Mouse (Mus musculus): ENCODE data around the gene Furin. TPM values are rescaled to one million over a fixed set of nuclear protein-coding genes. Genes with fewer than 3 reads are reported as not detected.

The Furin gene
- polyA plus RNA-seq, 1 experiment, result 35.7 TPM

GRCm38 (mm10) chr7:80365759-80366158, 39.5 kb downstream of the Furin start:
- TF ChIP-seq POLR2A (IDR thresholded peaks at IDR 0.05; ENCODE audit: low read depth, low read length), result no peak
- TF ChIP-seq CTCF (IDR thresholded peaks at IDR 0.05; ENCODE audit: extremely low read depth, insufficient read depth, insufficient read length, insufficient replicate concordance), result no peak
- no peak for DNase-seq (ENCODE audit: low read depth in 1 of 2, low spot score in 2 of 2)
- Histone ChIP-seq H3K4me1 (ENCODE audit: control insufficient read depth, insufficient read depth, insufficient read length) (peaks cover 17% of the 10 kb centered on the region; the same call in 1 of the 2 replicates), H3K36me3 (ENCODE audit: control insufficient read depth, insufficient read depth, low read length) (peaks cover 34% of the 10 kb centered on the region), H3K27ac (ENCODE audit: insufficient read depth, low read length) (no peak overlapping the region), H3K27me3 (ENCODE audit: control insufficient read depth, insufficient read depth, low read length) (no peaks in the 10 kb centered on the region), H3K4me3 (ENCODE audit: extremely low read depth, insufficient read depth, insufficient read length) (no peak overlapping the region)
- WGBS, result 88% methylated on average over 2 of the region's 2 CpGs

DNA sequence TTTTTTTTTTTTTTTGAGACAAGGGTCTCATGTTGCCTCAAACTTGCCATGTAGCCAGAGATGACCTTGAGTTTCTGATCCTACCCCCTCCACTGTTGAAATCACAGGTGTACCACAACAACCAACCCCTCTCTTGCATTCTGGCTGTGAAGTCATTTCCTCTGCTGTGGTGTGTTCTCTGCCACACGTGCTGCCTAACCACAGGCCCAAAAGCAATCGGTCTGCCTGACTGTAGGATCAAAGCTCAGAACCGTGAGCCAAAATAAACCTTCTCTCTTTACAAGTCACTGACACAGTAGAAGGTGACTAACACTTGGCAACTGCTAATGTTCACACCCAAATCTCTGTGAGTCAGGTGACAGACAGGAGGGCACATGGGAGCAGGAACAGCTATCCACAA, 44.8 kb downstream of the Furin start:
- no peaks in the 10 kb centered on the region for H3K4me1 ChIP-seq (ENCODE audit: control insufficient read depth, insufficient read depth, insufficient read length)
- TF ChIP-seq POLR2A (IDR thresholded peaks at IDR 0.05; ENCODE audit: low read depth, low read length) (no peak), CTCF (IDR thresholded peaks at IDR 0.05; ENCODE audit: extremely low read depth, insufficient read depth, insufficient read length, insufficient replicate concordance) (no peak)
- WGBS, result 23% methylated on average over 3 of the region's 3 CpGs
- DNase-seq (ENCODE audit: low read depth in 1 of 2, low spot score in 2 of 2), result no peak
- H3K27me3 ChIP-seq (ENCODE audit: control insufficient read depth, insufficient read depth, low read length), result no peaks in the 10 kb centered on the region
- H3K36me3 ChIP-seq (ENCODE audit: control insufficient read depth, insufficient read depth, low read length), result peaks cover 54% of the 10 kb centered on the region
- H3K27ac ChIP-seq (ENCODE audit: insufficient read depth, low read length), result no peak overlapping the region
- no peak overlapping the region for H3K4me3 ChIP-seq (ENCODE audit: extremely low read depth, insufficient read depth, insufficient read length)

DNA sequence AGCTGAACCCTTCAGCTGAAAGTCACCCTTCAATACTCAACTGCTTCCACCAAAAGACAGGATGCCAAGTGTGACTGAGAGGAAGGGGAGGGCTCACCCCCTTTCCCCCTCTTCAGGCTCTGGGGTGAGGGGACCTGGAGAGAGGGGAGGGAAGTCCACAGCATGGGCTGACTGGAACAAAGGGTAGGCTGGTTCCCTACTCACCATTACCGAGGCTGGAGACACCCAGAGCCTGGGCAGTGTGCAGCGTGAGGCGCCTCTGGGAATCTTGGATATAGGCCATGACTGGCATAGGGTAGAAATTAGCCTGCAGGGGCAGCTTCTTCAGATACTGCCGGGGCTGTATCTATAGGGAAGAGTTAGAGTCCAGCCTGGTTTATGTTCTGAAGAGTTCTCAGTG, 47.2 kb downstream of the Furin start:
- Histone ChIP-seq H3K4me1 (ENCODE audit: control insufficient read depth, insufficient read depth, insufficient read length) (no peaks in the 10 kb centered on the region), H3K27me3 (ENCODE audit: control insufficient read depth, insufficient read depth, low read length) (no peaks in the 10 kb centered on the region), H3K4me3 (ENCODE audit: extremely low read depth, insufficient read depth, insufficient read length) (no peak overlapping the region), H3K27ac (ENCODE audit: insufficient read depth, low read length) (no peak overlapping the region), H3K36me3 (ENCODE audit: control insufficient read depth, insufficient read depth, low read length) (peaks cover 50% of the 10 kb centered on the region)
- no peak for DNase-seq (ENCODE audit: low read depth in 1 of 2, low spot score in 2 of 2)
- WGBS, result 80% methylated on average over 4 of the region's 4 CpGs
- TF ChIP-seq POLR2A (IDR thresholded peaks at IDR 0.05; ENCODE audit: low read depth, low read length) (no peak), CTCF (IDR thresholded peaks at IDR 0.05; ENCODE audit: extremely low read depth, insufficient read depth, insufficient read length, insufficient replicate concordance) (no peak)

- 88% methylated on average over 8 of the region's 8 CpGs for WGBS
- Histone ChIP-seq H3K4me3 (ENCODE audit: extremely low read depth, insufficient read depth, insufficient read length) (no peak overlapping the region), H3K36me3 (ENCODE audit: control insufficient read depth, insufficient read depth, low read length) (peaks cover 50% of the 10 kb centered on the region), H3K27ac (ENCODE audit: insufficient read depth, low read length) (no peak overlapping the region), H3K27me3 (ENCODE audit: control insufficient read depth, insufficient read depth, low read length) (no peaks in the 10 kb centered on the region), H3K4me1 (ENCODE audit: control insufficient read depth, insufficient read depth, insufficient read length) (no peaks in the 10 kb centered on the region)
- TF ChIP-seq CTCF (IDR thresholded peaks at IDR 0.05; ENCODE audit: extremely low read depth, insufficient read depth, insufficient read length, insufficient replicate concordance), result no peak
- no peak for TF ChIP-seq POLR2A (IDR thresholded peaks at IDR 0.05; ENCODE audit: low read depth, low read length)
- no peak for DNase-seq (ENCODE audit: low read depth in 1 of 2, low spot score in 2 of 2)
Measured at GRCm38 (mm10) chr7:80357156-80357555, 48.1 kb downstream of the Furin start.

GRCm38 (mm10) chr7:80356351-80356750, 48.9 kb downstream of the Furin start:
- TF ChIP-seq CTCF (IDR thresholded peaks at IDR 0.05; ENCODE audit: extremely low read depth, insufficient read depth, insufficient read length, insufficient replicate concordance) (no peak), POLR2A (IDR thresholded peaks at IDR 0.05; ENCODE audit: low read depth, low read length) (no peak)
- no peak overlapping the region for H3K4me3 ChIP-seq (ENCODE audit: extremely low read depth, insufficient read depth, insufficient read length)
- H3K27ac ChIP-seq (ENCODE audit: insufficient read depth, low read length), result no peak overlapping the region
- no peaks in the 10 kb centered on the region for H3K27me3 ChIP-seq (ENCODE audit: control insufficient read depth, insufficient read depth, low read length)
- WGBS, result 94% methylated on average over 13 of the region's 13 CpGs
- H3K4me1 ChIP-seq (ENCODE audit: control insufficient read depth, insufficient read depth, insufficient read length), result no peaks in the 10 kb centered on the region
- no peak for DNase-seq (ENCODE audit: low read depth in 1 of 2, low spot score in 2 of 2)
- peaks cover 53% of the 10 kb centered on the region for H3K36me3 ChIP-seq (ENCODE audit: control insufficient read depth, insufficient read depth, low read length)

DNA sequence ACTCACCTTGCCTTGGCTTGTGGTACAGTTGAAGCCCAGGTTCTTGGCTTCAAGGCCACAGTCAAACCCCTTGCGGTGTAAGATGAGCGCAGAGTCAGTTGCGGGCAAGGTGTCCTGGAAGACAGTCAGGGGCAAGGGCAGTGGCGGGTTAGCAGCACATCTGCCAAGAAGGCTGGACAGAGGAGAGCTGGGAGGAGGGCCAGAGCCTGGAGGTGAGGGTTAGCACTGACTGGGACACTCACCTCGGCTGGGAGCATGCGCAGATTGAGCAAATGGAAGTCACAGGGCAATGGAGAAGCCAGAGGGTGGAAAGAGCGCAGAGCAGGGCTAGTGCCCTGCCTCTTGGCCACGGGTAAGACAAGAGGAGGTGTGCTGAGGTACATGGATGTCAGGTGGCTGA, 52.3 kb downstream of the Furin start:
- no peak for TF ChIP-seq CTCF (IDR thresholded peaks at IDR 0.05; ENCODE audit: extremely low read depth, insufficient read depth, insufficient read length, insufficient replicate concordance)
- Histone ChIP-seq H3K4me1 (ENCODE audit: control insufficient read depth, insufficient read depth, insufficient read length) (no peaks in the 10 kb centered on the region), H3K27ac (ENCODE audit: insufficient read depth, low read length) (no peak overlapping the region), H3K27me3 (ENCODE audit: control insufficient read depth, insufficient read depth, low read length) (no peaks in the 10 kb centered on the region), H3K36me3 (ENCODE audit: control insufficient read depth, insufficient read depth, low read length) (peaks cover 36% of the 10 kb centered on the region), H3K4me3 (ENCODE audit: extremely low read depth, insufficient read depth, insufficient read length) (no peak overlapping the region)
- DNase-seq (ENCODE audit: low read depth in 1 of 2, low spot score in 2 of 2), result no peak
- 96% methylated on average over 8 of the region's 8 CpGs for WGBS

- H3K36me3 ChIP-seq (ENCODE audit: control insufficient read depth, insufficient read depth, low read length), result peaks cover 27% of the 10 kb centered on the region
- TF ChIP-seq POLR2A (IDR thresholded peaks at IDR 0.05; ENCODE audit: low read depth, low read length) (no peak), CTCF (IDR thresholded peaks at IDR 0.05; ENCODE audit: extremely low read depth, insufficient read depth, insufficient read length, insufficient replicate concordance) (no peak)
- 70% methylated on average over 2 of the region's 2 CpGs for WGBS
Measured at GRCm38 (mm10) chr7:80350808-80351207, 54.4 kb downstream of the Furin start.

More at GRCm38 (mm10) chr7:80350808-80351207, 54.4 kb downstream of the Furin start:
- Histone ChIP-seq H3K27ac (ENCODE audit: insufficient read depth, low read length) (no peak overlapping the region), H3K27me3 (ENCODE audit: control insufficient read depth, insufficient read depth, low read length) (no peaks in the 10 kb centered on the region), H3K4me1 (ENCODE audit: control insufficient read depth, insufficient read depth, insufficient read length) (no peaks in the 10 kb centered on the region), H3K4me3 (ENCODE audit: extremely low read depth, insufficient read depth, insufficient read length) (no peak overlapping the region)
- no peak for DNase-seq (ENCODE audit: low read depth in 1 of 2, low spot score in 2 of 2)
